Mouse (Mus musculus): ENCODE data around the gene H2al1n. TPM values are rescaled to one million over a fixed set of nuclear protein-coding genes. Genes with fewer than 3 reads are reported as not detected.
"Not testable (repeated sequence)": the region's sequence is repeated elsewhere in the genome, so short reads cannot be mapped to it uniquely, and the experiment has no call there.

The H2al1n gene
- total RNA-seq (2021) = not detected
- long read RNA-seq, experiment 1 = 0 reads
- long read RNA-seq, experiment 2 = 0 reads

DNA sequence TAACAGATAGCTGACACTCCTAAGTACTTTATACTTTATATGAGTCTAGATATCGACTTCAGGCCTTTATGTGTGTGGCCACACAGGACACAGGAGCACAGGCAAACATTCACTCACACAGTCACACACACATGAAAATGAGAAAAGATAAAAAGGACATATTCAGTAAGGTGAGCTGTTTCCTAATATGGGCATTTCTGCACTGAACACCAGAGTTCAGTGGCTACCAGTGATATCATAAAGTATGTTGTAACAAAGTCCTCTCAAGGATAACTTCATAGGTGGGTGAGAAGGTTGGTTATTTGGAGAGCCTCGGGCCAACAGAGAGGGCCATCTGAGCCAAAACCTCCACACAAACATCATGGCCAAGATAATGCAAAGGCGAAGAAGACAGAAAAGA lies at the start of gene H2al1n:
Gene H2al1n (plus strand): TSS at position 301 of the 400 bp plus-strand sequence.
- intact Hi-C loops (cut with DNase I) = not testable (repeated sequence)

GRCm38 (mm10) chrX:14199284-14199683 lies 11.7 kb upstream of the H2al1n start:
- DNase-seq (ENCODE audit: low spot score in 2 of 2) = no peak
- intact Hi-C loops (cut with DNase I) = no loop called here

More for the DNA sequence above, at the start of gene H2al1n:
- not testable (repeated sequence) for DNase-seq (ENCODE audit: low spot score in 2 of 2)

GRCm38 (mm10) chrX:14206112-14206875 lies 4.7 kb upstream of the H2al1n start:
- peak; percentile 26 to 28 for DNase-seq (ENCODE audit: low spot score in 2 of 2)
- intact Hi-C loops (cut with DNase I) = no loop called here

- DNase-seq (ENCODE audit: low spot score in 2 of 2) = peak in 1 of 2 experiments; percentile 8
- intact Hi-C loops (cut with DNase I) = no loop called here
These were observed 18.3 kb downstream of the H2al1n start for GRCm38 (mm10) chrX:14229218-14229617.

GRCm38 (mm10) chrX:14259597-14260239 lies 48.8 kb downstream of the H2al1n start:
- intact Hi-C loops (cut with DNase I) = no loop called here
- peak; percentile 12 to 41 for DNase-seq (ENCODE audit: low spot score in 2 of 2)

Data from left cerebral cortex, postnatal 14 days (tissue).